Mouse (Mus musculus): ENCODE data around the gene Adamts9.

GRCm38 (mm10) chr6:92846614-92847013, 96.7 kb downstream of the Adamts9 start:
- TF ChIP-seq CTCF (IDR thresholded peaks at IDR 0.05) (no peak), EP300 (IDR thresholded peaks at IDR 0.05) (no peak)

All from lung, postnatal 0 days (tissue).